Mouse (Mus musculus): ENCODE measurements at regions not wholly inside any gene's neighbourhood (a gene's known extent, or its start where the extent isn't known, plus 50 kb on each side); places are given as distances from the start of the nearest gene placed in this dataset.
A peak's percentile ranks its signal among the peaks of the same experiment; 100 is the strongest.

DNA sequence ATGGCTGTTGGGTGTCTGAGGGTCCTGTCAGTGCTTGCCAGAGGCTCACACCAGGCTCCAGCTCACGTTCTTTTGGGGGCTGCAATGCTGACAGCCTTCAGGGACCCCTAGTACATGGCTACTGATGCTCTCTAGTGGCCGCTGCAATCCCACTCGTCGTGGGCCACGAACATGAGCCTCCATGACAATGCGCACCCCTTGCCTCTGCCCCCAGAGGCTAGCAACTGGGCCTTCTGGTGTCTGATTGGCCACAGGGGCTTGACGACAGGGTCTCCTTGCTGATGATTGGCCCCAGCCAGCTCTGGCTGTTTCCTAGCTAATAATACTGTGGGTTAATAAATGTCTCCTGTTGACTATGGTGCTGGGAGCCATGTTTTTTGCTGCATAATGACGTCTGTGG lies 61.1 kb downstream of the Rtl1 start:
- DNase-seq, result no peak

DNA sequence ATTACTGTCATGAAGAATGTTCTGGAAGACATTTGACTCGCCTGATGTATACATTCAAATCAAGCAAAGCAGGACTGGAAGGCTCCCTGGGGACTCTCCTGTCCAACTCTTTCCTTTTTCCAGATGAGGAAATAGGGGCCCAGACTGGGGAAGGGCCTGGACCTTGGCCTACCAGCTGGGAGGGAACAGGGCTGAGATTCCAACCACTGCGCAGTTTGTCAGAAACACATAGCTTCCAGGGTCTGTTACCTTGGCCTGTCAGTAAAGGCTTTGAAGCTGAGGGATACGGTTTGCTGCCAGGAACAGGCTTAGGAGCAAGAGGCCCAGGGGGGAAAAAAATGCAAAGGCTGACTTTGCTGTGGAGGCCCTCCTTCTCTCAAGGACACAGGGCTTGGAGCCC lies 61.5 kb downstream of the Rtl1 start:
- no peak for DNase-seq

DNA sequence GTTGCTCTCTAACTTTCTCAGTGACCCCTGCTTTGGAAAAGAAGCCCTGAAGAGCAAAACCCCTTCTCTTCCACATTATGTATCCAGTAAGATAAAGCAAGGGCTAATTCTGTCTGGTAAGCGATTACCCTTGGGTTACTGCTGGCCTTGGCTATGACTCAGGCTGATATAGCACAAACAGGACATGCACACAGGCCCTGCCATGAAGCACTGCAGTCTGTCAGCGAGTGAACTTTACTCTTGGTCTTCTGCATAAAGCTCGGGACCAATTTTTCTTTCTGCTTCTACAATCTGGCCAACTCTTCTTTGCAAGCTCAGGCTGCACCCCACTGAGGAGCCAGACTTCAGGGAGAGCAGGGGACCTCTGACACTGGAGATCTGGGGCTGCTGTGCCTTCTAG lies 63.6 kb downstream of the Rtl1 start:
- no peak for DNase-seq

DNA sequence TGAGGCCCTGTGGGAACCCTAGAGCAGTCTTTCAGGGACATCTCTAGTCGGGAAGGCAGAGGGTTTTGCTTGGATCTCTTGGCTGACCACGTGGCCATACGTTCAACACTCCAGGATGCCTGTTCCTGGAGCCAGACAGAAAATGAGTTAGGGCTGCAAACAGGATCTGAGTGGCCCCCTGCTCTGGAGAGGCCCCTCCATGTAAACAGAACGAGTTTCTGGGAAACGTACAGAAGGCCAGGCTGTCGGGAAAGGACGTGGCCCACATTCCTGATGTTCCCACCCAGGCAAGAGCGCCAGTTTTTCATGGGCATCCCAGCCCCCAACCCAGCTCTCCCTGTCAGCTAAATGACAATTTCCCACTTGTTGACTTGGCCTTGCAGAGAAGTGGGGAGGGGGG lies 67.7 kb downstream of the Rtl1 start:
- DNase-seq, result no peak

DNA sequence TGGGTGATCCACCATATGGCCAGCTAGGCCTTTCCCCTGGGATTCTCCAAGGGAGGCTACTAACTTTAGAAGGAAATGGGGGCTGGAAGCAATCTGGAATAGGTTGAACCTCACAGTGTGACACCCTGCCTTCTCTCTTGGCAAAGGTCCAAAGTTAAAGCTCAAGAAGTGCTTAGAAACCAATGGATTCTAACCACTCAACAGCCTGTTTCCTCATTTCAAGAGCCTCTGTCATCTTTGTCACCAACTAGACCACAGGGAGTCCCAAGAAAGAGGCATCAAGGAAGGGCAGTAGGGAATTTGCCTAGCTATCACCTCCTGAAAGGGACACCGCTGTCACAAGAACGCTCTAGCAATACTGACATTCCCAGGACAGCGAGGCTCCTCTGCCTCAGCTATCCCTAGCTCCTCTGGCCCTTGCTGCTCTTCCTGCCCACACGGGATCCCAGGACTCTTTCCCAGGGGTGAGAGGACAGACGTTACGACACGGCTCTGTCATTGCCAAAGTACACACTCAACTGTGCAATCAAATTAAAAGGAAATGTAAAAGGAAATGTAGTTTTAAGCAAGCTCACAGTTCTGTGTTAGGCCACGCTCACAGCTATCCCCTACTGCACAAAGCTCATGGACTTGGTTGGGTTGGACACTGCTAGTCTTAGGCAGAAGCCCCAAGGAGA lies 68.6 kb downstream of the Rtl1 start:
- no peak for DNase-seq

DNA sequence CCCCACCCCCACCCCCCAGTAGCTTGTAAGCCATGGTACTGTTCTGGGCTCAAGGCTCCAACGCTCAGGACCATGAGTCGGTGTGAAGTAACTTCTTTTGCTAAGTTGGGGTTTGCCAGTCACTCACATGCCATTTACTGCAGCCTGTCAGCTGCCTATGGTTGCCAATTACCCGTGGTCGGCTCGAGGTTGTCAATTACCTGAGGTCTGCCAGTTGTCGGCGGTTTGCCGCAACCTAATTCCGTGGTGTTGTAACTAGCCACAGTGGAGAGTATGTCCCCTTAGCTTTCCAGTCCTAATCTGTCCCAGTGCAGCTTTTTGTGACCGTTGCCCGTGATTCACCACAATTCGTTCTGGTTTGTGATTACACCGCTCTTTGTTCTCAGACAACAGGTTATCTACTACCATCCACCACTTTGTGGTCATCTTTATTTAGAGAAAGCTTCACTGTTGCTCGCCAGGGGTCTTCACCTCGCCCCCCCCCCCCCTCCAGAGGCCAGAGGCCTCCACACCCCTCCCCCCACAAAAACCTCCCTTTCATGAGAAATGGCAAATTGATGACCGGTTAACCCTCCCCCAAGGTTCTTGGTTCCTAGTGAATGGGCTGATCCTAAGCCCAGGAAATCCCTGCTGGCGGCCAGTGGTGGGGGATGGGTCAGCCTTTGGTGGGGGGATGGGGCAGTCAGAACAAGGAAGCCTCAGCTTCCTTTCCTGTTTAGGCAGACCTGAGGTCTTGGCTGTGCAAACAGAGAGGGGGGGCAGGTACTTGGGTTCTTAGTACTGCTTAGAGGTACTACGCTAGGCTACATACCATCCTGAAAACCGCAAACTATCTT lies 69.7 kb downstream of the Rtl1 start:
- DNase-seq, result no peak

DNA sequence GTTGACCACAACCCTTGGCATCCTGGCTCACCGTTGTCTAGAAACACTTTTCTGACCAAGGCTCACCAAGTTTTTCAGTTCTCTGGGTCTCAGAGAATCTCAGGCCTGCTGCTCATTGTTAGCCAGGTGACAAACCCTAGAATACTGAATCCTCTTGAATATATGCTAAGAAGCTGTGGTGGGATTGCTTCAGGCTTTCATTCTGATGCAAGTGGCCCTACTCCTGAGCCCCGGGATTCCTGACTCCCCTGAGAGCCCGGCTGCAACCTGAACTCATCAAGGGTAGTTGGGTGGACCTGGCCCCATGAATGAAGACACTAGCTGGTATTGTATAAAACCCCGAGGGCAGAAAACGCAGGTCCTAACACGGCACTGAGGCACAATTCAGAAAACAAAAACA lies 70.6 kb downstream of the Rtl1 start:
- no peak for DNase-seq

DNA sequence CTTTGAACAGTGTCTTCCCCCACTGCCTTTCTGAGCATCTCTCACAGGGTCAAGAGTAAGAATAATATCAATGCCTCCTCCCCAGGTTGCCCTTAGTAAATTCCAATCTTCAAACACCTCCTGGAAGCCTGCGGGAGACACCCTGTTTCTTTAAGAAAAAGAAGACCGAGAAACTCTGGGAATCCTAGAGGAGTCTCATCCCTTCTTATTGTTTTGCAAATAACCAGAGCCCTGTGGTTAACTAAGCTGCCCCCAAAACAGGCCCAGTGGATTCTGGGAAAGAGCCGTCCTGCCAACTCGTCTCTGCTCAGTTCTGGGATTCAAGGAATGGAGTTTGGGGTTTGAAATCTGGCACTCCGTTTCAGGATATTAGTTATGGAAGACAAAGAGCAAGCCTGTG lies 71.2 kb downstream of the Rtl1 start:
- no peak for DNase-seq

DNA sequence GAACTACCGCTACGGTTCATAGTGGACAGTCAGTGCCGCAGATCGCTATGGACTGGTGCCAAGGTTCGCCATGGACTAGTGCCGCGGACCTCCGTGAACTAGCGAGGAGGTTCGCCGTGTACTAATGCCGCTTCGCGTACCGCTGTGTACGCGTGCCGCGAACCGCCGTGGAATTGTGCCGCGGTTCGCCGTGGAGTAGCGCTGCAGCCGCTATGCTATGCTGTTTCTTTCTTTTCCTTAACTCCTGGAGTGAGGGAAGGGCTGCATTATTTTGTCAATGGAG lies 71.9 kb downstream of the Rtl1 start:
- peak; percentile 55 for DNase-seq

DNA sequence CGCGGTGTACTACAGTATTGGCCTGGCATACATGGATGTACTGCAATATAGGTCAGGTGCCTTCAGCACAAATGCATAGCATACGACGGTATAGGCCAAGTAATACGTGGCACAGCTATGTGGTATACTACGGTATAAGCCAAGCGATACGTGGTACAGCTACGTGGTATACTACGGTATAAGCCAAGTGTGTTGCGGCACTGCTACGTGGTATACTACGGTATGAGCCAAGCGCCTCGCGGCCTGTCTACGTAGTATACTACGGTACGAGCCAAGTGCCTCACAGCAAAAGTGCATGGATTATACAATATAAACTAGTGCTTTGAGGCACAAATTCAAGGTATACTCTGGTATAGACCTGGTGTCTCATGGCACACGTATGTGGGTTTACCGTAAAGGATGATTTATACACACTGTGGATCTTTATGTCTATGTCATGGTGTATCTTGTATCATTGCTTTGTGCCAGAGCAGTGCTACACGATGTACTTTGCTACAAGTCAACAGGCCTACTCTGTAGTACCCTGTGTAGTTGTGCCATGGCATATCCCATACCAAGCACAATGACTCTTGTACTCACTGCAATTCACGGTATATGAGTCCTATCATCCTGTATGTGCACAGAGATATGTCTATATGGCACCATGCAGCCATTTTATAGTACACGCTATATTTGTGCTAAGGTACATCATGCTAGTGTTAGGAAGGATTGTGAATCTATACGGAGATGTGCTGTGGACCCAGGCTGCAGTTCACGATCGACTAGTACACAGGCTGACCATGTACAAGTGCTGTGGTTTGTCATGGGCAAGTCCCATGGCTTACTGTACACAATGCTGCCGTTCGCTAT lies 72.5 kb downstream of the Rtl1 start:
- DNase-seq, result no peak

DNA sequence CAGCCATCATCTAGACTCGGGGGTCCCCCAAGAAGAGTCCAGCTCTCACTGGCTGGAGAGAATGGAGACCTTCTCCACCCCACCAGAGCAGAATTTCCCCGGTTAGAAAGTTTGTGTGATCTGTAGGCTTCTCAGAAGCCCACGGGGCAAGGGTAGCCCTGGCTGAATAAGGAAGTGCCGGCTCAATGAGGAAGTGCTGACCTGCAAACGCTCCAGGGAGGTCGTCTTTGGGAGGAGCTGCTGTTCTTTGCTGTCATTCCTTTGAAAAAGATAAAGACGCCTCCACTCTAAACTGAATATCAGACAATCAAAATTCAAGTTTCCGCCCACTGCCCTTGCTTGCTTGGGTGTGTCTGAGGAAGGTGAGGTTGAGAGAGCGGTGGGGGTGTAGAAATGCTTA lies 73.0 kb downstream of the Dlk1 start:
- no peak for DNase-seq

DNA sequence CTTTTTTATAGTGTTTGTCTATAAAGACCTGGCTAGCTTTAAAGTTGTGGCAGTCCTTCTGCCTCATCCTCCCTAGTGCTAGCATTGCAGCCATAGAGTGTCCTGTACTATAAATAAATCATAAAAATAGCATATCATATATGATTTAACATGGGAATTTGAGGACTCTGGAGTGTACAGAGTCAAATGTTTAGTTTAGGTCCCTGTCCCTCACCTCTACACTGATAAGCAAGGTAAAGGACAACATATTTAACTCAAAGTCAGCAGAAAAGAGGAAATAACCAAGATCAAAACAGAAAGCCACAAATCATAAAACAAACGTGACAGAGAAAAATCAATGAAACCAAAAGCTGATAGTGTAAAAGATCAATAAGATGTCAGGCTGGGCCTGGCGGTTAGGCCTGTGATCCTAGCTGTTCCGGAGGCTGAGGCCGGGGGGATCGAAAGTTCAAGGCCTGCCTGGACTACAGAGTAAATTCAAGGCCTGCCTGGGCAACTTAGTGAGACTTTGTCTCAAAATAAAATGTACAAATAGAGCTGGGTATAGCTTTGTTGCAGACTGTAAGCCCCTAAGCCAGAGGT lies 68.7 kb downstream of the Dlk1 start:
- no peak for DNase-seq

DNA sequence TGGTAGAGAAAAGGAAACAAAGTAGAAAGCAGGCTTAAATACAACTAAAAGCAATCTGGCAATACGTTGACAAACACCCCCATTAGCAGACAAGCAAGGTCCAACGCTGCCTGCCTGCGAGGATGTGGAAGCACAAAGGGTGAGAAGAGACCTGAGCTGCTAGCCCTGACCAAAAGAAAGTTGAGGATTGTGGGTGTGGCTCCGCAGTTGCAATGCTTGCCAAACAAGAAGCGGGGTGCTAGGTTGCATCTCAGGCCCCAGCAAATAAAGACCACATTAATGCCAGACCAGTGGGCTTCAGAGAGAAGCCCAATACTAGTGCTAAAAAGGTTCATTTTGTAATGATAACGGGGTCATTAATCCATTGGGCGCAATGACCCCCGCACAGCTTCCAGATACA lies 67.8 kb downstream of the Dlk1 start:
- no peak for DNase-seq

DNA sequence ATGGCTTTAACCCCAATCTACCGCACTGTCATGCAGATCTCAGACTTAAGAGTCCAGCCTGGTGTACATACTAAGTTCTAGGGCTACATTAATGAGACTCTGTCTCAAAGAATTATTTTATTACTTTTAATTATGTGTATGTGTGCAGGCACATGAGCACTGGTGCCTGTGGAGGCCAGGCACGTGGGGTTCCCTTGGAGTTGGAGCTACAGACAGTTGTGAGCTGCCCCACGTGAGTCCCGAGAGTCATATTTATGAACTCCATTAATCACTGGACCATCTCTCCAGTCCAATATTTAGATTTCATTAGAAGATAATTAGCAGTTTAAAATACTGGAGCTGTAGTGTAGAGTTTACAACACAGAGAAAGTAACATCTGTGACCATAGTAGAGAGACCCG lies 67.2 kb downstream of the Dlk1 start:
- DNase-seq, result no peak

DNA sequence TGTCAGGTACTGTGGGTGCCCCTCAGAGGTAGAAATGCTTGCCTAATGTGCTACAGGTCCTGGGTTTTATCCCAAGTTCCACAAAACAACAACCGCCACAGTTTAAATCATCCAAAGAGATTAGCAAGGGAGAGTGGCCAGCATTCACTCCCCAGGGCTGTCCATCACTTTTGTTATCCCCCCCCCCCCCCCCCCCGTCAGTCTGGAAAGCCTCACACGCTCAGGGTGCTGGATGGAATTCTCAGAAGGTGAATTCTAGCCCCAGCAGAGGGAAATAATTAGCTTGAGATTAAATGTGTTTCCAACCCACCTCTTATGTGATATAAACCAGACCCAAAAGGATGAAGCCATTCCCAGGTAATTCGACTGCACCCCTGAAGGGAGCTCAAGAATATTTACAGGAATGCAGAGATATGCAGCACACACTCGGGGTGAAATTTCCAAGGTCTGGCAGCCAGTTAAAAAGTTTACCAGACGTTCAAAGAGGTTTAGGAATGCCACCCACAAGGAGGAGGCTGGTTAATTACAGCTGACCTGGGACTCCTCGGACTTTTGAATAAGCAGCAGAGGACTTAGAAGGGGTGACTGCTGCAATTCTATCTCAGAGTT lies 65.9 kb downstream of the Dlk1 start:
- DNase-seq, result no peak

DNA sequence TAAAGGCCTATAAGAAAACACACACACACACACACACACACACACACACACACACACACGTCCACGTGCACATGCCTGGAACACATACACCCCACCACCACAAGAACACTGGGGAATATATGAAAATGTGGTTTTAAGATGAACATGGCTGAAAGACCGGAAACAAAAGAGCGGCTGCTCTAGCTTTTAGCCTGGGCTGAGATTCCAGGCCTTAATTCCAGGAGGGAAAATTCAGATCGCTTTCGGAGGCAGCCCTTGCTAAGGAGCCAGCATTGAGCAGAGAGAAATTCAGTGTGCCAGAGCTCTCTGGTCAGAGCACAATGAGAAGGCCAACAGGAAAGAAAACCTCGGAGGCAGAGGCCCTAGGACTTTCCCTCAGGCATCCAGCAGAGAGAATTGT lies 65.1 kb downstream of the Dlk1 start:
- no peak for DNase-seq

DNA sequence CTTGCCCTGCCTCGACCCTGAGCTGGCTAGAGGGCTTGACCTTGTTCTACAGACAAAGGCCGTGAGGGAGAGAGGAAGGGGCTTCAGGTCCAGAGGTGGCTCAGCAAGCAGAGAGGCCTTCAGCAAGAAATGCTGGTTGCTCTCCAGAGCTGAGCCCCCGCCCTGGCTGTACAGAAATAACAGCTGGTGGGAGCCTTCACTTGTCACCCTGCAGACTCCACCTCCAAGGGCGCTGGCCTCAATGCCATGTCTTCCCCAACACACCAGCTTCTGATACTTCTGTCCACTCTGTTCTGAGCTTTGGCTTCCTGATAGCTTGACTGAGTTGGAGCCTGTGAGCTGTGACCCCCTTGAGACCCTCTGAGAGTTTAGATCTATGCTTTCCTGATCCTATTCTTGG lies 64.3 kb downstream of the Dlk1 start:
- no peak for DNase-seq

DNA sequence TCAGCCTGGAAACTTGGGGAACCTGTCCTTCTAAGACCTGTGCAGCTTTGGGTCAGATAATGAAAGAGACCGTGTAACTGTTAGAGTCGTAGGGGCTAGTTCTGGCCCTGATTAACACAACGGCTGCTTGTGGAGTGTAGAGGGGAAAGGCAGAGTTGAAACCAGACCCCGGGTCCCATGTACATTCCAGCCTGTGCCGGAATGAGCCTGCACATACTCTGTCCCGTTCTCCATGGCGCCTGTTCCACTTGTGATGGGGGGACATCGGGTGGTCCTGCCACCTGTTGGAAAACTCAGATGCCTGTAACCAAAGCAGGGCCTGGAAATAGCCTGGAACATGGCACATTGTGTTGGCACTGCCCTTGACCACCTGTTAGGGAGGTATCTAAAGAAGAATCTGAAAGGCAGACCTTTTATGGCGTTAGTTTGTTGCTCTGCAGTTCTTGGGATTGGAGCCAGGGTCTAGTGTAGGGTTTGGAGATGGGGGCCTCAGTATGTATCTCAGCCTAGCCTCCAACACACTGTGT lies 61.7 kb downstream of the Dlk1 start:
- DNase-seq, result no peak
